40 mouse cellular contexts compared by ENCODE assay signal in the genomic region with DNA sequence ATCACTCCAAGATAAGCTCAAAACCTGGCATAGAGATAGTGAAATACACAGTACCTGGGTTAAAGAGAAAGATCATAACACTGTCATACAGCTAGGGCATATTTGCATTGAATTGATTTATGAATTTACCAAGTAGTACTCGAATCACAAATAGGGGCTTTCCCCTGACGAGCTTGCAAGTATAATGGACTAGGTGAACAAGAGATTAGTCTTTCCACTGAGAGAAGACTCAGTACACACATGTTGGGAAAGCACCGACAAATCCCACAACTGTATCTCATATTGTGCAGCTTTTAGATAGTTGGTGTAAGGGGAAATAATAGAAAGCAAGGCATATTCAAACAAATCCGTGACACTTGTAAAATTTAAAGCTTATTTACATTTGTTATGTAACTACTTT. TPM values are rescaled to one million over a fixed set of nuclear protein-coding genes. Genes with fewer than 3 reads are reported as not detected.
"Had no signal": no experiment of that assay in that cellular context is flagged by ENCODE, and none has a peak within 500 bp of the region (broad histone marks: within the 10 kb centered on the region; RNA-seq: fewer than 3 reads in every experiment).

No protein-coding gene starts in this region.

- H3K27me3 ChIP-seq: heart, embryonic 13.5 days; heart, embryonic 15.5 days; hindbrain, embryonic 13.5 days; hindbrain, embryonic 15.5 days; limb, embryonic 13.5 days; limb, embryonic 15.5 days; liver, embryonic 12.5 days had no signal

- H3K27ac ChIP-seq: heart, adult 2 months; heart, embryonic 13.5 days; heart, embryonic 15.5 days; hindbrain, embryonic 13.5 days; hindbrain, embryonic 15.5 days; hindbrain, postnatal 0 days; layer of hippocampus, adult 2 months; limb, embryonic 13.5 days; limb, embryonic 15.5 days; liver, embryonic 12.5 days; liver, embryonic 14.5 days had no signal

- ATAC-seq: hindbrain, postnatal 0 days; intestine, embryonic 16.5 days; liver, embryonic 12.5 days had no signal

- H3K4me1 ChIP-seq: heart, embryonic 13.5 days; heart, embryonic 15.5 days; hindbrain, embryonic 13.5 days; hindbrain, embryonic 15.5 days; limb, embryonic 13.5 days; limb, embryonic 15.5 days; liver, embryonic 12.5 days had no signal

- H3K9ac ChIP-seq: heart, embryonic 13.5 days; heart, embryonic 15.5 days; hindbrain, embryonic 13.5 days; hindbrain, embryonic 15.5 days; limb, embryonic 13.5 days; limb, embryonic 15.5 days; liver, embryonic 12.5 days; liver, embryonic 14.5 days had no signal

- H3K36me3 ChIP-seq: heart, embryonic 13.5 days; heart, embryonic 15.5 days; hindbrain, embryonic 13.5 days; hindbrain, embryonic 15.5 days; limb, embryonic 13.5 days; limb, embryonic 15.5 days; liver, embryonic 12.5 days had no signal

- H3K9me3 ChIP-seq: heart, embryonic 15.5 days; hindbrain, embryonic 15.5 days; limb, embryonic 13.5 days; limb, embryonic 15.5 days had no signal

- H3K4me2 ChIP-seq: heart, embryonic 11.5 days; heart, embryonic 13.5 days; heart, embryonic 15.5 days; hindbrain, embryonic 13.5 days; hindbrain, embryonic 15.5 days; limb, embryonic 13.5 days; limb, embryonic 15.5 days; liver, embryonic 12.5 days had no signal

- DNase-seq: gastrocnemius, postnatal 14 days; gastrocnemius, postnatal 36 days; heart, adult 11 months; heart, adult 2 months; heart, postnatal 14 days; heart, postnatal 36 days; kidney, adult 11 months; kidney, adult 2 months; kidney, adult 9 months; kidney, postnatal 10 days; kidney, postnatal 25 days; kidney, postnatal 4 days; left cerebral cortex, postnatal 4 days had no signal

- H3K4me3 ChIP-seq: heart, adult 2 months; heart, embryonic 13.5 days; heart, embryonic 15.5 days; hindbrain, embryonic 13.5 days; hindbrain, embryonic 15.5 days; layer of hippocampus, adult 2 months; limb, embryonic 13.5 days; limb, embryonic 15.5 days; liver, embryonic 12.5 days had no signal

RNA-seq across cellular contexts. Expression of a gene that starts 8.4 kb away (rescaled TPM):
- total RNA-seq: gastrocnemius, adult 18-20 months; gastrocnemius, adult 8-10 months; gastrocnemius, postnatal 14 days; gastrocnemius, postnatal 36 days; heart, adult 2 months; heart, postnatal 14 days; heart, postnatal 36 days; hematopoietic stem cell, adult 5-6 weeks; hindbrain, postnatal 0 days; layer of hippocampus, adult 2 months; layer of hippocampus, postnatal 10 days; layer of hippocampus, postnatal 25 days; left cerebral cortex, adult 8-10 months; left cerebral cortex, postnatal 10 days; left cerebral cortex, postnatal 25 days; left cerebral cortex, postnatal 4 days; liver, adult 2 months had no signal
- polyA plus RNA-seq: gonadal fat pad, adult 2 months; heart, adult 2 months; heart, embryonic 11.5 days; heart, embryonic 13.5 days; heart, embryonic 15.5 days; heart, postnatal 0 days; hindbrain, embryonic 11.5 days; hindbrain, embryonic 13.5 days; hindbrain, embryonic 15.5 days; hindbrain, postnatal 0 days; intestine, embryonic 16.5 days; kidney, adult 2 months; kidney, embryonic 16.5 days; limb, embryonic 11.5 days; limb, embryonic 13.5 days; liver, adult 2 months; liver, embryonic 12.5 days; liver, embryonic 14.5 days; liver, embryonic 16.5 days had no signal

RNA-seq across cellular contexts. Expression of a gene that starts 32.3 kb away (rescaled TPM):
- total RNA-seq: gastrocnemius, postnatal 14 days; heart, postnatal 14 days; heart, postnatal 36 days; hematopoietic stem cell, adult 5-6 weeks; hindbrain, postnatal 0 days; layer of hippocampus, adult 2 months; layer of hippocampus, postnatal 10 days; layer of hippocampus, postnatal 25 days; left cerebral cortex, adult 8-10 months; left cerebral cortex, postnatal 10 days; left cerebral cortex, postnatal 25 days; left cerebral cortex, postnatal 4 days had no signal
- polyA plus RNA-seq: heart, adult 2 months; heart, embryonic 11.5 days; heart, embryonic 13.5 days; heart, embryonic 15.5 days; hindbrain, embryonic 11.5 days; hindbrain, embryonic 13.5 days; hindbrain, embryonic 15.5 days; hindbrain, postnatal 0 days; intestine, embryonic 16.5 days; kidney, adult 2 months; kidney, embryonic 16.5 days; limb, embryonic 11.5 days; limb, embryonic 13.5 days; limb, embryonic 15.5 days; liver, embryonic 12.5 days; liver, embryonic 14.5 days; liver, embryonic 16.5 days had no signal

RNA-seq across cellular contexts. Expression of a gene that starts 32.3 kb away (rescaled TPM):
- total RNA-seq: gastrocnemius, postnatal 14 days; heart, adult 2 months; heart, postnatal 14 days; heart, postnatal 36 days; hematopoietic stem cell, adult 5-6 weeks; hindbrain, postnatal 0 days; layer of hippocampus, postnatal 10 days; left cerebral cortex, postnatal 10 days; left cerebral cortex, postnatal 4 days had no signal
- polyA plus RNA-seq: heart, adult 2 months; heart, embryonic 11.5 days; heart, embryonic 13.5 days; heart, embryonic 15.5 days; heart, postnatal 0 days; hindbrain, embryonic 11.5 days; hindbrain, embryonic 13.5 days; hindbrain, embryonic 15.5 days; hindbrain, postnatal 0 days; intestine, embryonic 16.5 days; kidney, adult 2 months; kidney, embryonic 16.5 days; limb, embryonic 11.5 days; limb, embryonic 13.5 days; limb, embryonic 15.5 days; liver, embryonic 12.5 days had no signal

RNA-seq across cellular contexts. Expression of a gene that starts 43.1 kb away (rescaled TPM):
- total RNA-seq: gastrocnemius, adult 18-20 months; gastrocnemius, postnatal 14 days; gastrocnemius, postnatal 36 days; layer of hippocampus, postnatal 10 days; left cerebral cortex, postnatal 25 days; left cerebral cortex, postnatal 4 days had no signal
- polyA plus RNA-seq: heart, embryonic 11.5 days; hindbrain, embryonic 11.5 days; hindbrain, embryonic 13.5 days; hindbrain, embryonic 15.5 days; hindbrain, postnatal 0 days; limb, embryonic 11.5 days had no signal
